Mouse (Mus musculus) stomach, postnatal 0 days (tissue): ENCODE data around the gene Fam126a.

Experiments used
- CTCF ChIP-seq: IDR thresholded peaks from 2 replicates; pipeline ENCODE4 v1.5.1; 2016; ENCODE audit warnings: antibody characterized with exemption, low read depth, mild to moderate bottlenecking, moderate library complexity
- EP300 ChIP-seq: optimal IDR thresholded peaks from 2 replicates; pipeline ENCODE3; 2016; ENCODE audit warnings: antibody characterized with exemption

DNA sequence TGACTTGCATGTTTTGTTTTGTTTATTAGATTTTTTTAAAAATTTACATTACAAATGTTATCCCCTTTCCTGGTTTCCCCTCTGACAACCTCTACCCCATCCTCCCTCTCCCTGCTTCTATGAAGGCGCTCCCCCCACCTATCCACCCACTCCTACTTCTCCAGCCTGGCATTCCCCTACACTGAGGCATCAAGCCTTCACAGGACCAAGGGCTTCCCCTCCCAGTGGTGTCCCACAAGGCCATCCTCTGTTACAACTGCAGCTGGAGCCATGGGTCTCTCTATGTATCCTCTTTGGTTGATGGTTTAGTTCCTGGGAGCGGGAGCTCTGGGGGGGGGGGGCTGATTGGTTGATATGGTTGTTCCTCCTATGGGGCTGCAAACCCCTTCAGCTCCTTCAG is 7.3 kb downstream of the Fam126a start:
- TF ChIP-seq CTCF = no peak
- no peak for TF ChIP-seq EP300
